Mouse (Mus musculus) brain, embryonic 14.5 days (tissue): ENCODE measurements around the gene 3110001I22Rik.

ENCODE experiments used
- CTCF ChIP-seq: fragments of 200-500 bp; IDR thresholded peaks from 2 replicates; pipeline ENCODE4 v1.5.1; 2012; ENCODE audit warnings: inconsistent platforms, mild to moderate bottlenecking, moderate library complexity, borderline replicate concordance; ENCODE audit not compliant: insufficient read depth, insufficient read length; ENCODE audit errors: extremely low read depth
- POLR2A ChIP-seq: fragments of 200-500 bp; IDR thresholded peaks from 2 replicates; pipeline ENCODE4 v1.6.1; 2012; ENCODE audit warnings: mild to moderate bottlenecking, inconsistent platforms, borderline replicate concordance; ENCODE audit not compliant: poor library complexity, insufficient read depth, insufficient read length, severe bottlenecking; ENCODE audit errors: extremely low read depth

DNA sequence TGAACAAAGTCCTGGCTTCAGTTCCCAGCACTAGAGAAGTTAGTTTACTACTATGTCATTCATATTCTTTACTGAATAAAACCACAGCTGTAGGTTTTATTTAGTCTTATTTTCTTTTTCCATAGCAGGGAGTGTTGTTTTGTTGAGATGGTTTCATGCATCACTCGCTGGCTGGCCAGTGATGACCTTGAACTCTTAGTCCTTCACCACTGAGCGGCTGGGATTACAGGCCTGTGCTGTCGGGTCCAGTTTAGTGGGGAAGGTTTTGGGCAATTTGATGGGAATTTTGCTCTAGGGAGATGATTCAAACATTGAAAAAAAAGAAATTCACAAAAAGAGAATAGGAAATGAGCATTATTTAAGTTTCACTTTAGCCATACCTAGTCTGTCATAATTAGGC, 2.8 kb downstream of the 3110001I22Rik start:
- TF ChIP-seq CTCF: no peak
- no peak for TF ChIP-seq POLR2A
